Mouse (Mus musculus) mesoderm, embryonic 11.5 days (tissue): ENCODE measurements at regions not wholly inside any gene's neighbourhood (a gene's known extent, or its start where the extent isn't known, plus 50 kb on each side); places are given as distances from the start of the nearest gene placed in this dataset.

Experiments
- DNase-seq: peaks from one replicate; pipeline ENCODE4 v3.0.0-alpha.2; 2012; ENCODE audit warnings: low read depth, low spot score

DNA sequence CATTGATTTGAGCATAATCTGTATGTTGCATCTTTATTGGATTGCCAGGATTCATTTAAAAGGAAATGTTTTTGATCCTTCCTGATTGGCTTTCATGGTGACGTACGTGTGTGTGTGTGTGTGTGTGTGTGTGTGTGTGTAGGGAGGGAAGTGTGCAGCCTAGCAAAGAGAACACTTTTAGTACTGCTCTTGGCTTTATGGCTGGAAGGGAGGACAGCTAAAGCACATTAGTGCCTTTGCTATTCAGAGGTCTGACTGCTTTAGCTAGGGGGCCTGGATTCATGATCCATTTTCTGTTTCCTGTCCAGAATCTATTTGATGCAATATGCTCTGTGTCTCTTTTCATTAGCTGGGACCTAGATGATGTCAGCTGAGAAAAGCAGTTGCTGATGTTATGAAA, 155.6 kb upstream of the Itga1 start:
- DNase-seq = no peak

DNA sequence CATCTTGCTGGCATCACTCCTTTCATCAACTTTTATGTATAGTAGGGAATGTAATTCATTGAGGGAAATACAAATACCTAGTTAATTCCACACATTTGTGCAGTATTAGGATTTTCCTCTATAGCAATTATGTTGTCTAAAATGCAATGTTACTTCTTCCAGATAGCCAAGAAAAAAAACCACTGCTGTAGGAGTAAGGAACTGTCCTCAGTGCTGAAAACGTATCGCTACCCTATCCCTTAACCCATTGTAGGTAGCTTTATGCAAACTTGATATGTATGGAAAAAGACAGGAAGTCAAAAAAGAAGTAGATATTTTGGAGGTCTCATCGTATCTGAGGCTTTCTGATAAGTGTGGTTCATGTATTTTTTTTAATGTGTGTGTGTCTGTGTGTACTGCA, 150.8 kb upstream of the Itga1 start:
- peak; percentile 22 for DNase-seq

DNA sequence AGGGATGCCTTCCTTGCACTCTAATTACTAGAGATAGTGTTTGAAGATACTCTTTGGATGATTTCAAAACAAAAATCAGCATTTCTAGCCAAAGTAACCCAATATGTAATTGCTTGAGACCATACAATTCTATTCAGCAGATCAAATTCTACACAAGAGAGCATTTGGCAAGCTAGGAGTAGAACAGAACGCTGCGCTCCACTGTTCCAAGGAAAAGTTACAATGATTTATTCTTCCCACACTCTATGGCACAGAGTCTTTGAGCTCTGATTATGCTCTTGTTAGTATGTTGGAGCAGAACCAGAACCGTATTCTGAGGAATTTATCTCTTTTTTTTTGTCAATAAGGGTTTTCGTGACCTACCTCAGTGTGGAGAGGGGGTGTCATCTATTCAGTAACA, 130.2 kb upstream of the Itga1 start:
- DNase-seq = no peak

DNA sequence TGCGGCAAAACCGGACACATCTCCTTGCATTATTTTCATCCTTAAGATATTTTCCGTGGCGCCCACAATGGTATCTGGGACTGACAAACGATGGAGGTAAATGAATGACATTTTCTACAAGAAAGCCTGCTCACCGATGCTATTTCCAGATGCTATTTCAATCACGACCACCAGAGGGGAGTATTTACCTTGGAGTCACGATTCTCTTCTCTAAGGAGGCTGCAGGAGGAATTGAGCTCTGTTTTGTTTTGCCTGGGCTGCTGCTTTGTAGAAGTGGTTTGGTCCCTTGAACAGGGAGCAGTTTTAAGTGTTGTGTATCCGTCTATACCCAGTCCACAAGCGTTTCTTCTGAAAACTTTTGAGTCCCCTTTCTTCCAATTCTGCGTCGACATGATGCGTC, 128.7 kb upstream of the Itga1 start:
- DNase-seq = peak; percentile 81

DNA sequence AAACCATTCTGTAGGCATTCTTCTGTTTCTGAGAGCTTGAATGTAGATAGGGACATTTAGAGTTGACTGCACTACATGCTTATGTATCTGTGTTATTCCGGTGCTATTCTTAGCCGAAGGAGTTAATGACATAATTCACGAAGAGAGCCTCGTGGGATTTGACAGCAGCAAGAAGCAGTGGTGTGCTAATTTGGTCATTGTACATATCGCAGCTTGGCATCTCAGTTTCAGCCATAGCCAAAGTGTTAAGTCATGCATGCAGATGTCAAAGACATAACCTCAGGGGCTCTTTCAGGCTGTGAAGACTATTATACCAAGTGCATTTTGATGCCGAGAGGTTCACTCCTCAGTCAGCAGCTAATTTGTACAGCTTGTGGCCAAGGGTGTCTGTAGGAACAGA, 125.1 kb upstream of the Itga1 start:
- no peak for DNase-seq

DNA sequence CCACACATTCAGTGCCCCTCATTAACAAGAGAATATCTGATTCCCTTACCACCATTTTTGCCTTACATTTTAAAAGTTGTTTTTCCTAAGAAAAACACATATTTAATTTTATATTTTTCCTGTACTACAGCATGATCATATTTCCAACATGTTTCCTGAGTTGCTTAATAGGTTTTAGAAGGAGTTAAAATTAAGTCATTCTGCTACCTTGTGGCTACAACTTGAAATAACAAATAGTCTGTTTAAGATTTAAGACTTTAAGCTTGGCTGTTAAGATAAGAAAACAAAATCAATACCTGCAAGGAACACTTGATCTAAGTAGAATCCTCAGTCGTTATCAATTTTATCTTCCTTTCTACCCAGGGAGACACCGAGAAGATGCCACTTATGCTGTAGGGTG, 117.9 kb upstream of the Itga1 start:
- DNase-seq = no peak

DNA sequence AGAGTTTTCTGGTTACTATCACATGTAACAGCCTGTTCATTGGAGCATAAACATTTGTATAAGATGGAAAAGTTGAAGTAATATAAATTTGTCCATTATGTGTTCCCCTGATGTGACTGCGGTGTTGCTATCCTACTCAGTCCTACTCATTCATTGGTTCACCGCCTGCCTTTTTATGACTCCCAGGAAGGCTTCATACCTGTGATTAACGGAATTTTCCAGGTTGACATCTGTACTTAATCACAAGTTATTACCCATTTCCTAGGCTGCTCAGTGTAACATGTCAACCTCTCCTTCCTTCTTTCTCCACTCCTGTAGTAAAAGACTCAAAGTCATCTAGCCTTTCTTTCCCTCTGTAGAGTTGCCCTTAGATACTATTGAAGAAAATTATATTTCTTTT, 109.5 kb upstream of the Itga1 start:
- DNase-seq = no peak

DNA sequence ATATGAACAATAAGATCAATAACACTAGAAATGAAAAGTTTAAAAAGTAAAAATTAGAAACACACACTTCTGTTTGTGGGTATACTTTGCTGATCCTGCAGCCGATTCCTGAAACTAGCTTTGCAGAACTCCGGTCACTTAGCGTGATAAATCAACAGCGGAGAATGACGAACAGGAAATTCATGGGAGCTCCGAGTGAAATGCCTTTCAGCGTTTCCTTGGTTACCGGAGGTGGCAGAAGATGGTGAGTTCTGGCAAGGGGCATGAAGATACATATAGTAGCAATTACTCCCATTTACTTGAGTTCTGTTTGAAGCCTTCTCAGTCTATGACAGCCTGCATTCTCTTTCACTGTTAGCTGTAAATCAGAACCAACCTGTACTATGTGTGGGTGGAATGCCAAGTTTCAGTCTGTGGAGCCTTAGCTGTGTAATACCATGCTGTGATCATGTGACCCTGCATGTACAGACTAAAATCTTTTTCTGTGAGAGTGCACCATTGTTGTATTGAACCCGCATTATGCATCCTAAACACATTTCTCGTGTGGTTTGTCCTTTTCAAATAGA, 109.0 kb upstream of the Itga1 start:
- DNase-seq = peak; percentile 43

DNA sequence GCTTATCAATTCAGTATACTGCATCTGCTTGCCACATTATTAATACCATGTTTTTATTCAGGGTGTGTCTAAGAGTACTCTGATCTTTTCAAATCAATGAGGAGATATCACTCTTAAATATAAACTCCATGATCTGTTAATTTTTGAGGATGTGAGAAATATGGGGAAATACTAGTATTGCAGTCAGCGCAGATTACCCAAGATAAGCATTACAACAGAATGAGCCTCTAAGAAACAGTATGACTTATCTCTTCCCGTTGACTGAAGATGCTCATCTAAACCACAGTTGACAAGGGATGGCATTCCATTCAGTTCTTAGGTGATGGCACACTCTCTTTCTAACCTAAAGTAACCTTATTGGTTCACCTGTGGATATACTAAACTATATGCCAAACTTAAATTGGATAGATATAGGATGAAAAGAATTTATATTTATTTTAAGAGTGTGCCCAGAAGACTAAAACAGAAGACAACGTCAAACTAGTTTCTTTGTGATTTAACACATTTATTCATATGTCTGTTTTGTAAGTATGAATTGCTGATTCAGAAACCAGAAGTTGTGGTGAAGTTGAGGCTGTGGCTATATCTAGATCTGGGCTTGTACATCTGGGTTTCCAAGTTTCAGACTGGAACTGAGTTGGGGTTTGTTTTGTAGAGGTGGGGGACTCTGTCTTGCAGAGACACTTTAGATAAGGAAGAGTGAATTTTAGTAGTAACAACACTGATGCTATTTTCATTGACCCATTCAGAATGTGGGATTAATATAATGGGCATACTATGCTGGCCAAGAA, 107.8 kb upstream of the Itga1 start:
- DNase-seq = no peak

DNA sequence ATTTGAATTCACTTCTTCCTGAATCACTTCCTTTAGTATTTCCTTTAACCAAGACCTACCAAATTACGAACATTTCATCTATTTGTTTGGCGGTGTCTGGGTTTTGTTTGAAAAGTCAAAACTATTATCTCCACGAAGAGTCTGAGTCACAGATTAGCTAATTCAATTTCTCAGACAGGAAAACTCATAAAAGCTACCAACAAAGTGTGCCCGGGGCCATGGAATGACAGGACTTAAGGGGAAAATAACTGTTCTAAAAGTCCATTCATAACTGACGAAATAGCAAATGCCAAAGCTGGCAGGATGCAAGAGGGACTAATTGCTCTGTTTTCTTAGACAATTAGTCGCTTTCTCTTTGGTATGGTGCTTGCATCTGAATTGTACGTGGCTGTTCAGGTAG, 105.0 kb upstream of the Itga1 start:
- DNase-seq = no peak

DNA sequence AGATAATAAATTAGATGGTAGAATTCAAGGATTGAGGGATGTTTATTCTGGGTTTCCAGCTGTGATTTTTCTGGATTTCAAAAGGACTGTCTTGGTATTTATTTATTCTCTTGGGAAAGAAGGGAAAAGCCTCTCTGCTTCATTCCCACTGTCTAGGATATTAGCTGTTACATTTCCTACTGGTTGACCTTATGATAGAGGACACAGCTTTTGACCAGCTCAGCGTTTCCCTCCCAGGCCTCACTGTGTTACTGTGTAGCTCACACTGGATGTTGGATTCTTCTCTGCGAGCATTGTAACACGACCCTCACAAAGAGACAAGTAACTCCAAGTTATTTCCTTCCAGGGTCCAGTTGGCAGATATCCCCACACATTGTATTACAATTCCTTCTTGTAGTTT, 97.4 kb upstream of the Itga1 start:
- no peak for DNase-seq

DNA sequence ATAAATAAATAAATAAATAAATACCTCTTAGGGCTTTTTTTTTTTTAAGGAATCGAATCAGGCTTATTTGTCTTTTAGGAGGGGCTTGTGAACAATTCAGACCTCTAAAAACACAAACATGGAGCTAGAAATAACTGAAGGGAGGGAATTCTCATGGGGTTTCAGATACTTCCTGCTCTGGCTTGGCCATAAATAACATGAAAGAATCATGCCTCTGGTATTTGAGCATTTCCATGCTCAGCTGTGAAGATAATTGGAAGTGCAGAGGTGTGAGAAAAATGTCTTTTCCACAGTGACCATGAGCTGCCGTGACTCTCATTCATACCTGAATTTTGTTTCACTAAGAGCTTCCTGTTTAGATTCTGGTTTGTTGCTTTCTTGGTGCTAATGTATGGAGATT, 86.3 kb upstream of the Itga1 start:
- DNase-seq = peak; percentile 30

DNA sequence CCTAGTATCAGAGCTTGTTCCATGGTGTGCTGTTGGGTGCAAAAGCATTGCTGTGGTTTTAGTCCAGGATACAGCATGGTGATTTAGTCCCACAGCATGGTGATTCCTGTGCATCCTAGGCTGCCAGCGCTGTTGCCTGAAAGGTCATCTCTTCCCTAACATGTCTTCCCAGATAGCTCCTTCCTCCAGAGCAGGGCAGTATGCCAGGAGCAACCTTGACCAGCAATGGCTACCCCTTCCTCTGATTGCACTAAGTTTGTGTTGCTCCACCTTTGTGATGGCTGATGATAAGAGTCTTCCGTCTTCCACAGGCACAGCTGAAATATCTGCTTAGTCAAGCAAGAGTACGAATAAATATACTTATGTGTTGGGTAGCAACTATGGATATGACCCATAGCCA, 85.6 kb upstream of the Itga1 start:
- DNase-seq = no peak

DNA sequence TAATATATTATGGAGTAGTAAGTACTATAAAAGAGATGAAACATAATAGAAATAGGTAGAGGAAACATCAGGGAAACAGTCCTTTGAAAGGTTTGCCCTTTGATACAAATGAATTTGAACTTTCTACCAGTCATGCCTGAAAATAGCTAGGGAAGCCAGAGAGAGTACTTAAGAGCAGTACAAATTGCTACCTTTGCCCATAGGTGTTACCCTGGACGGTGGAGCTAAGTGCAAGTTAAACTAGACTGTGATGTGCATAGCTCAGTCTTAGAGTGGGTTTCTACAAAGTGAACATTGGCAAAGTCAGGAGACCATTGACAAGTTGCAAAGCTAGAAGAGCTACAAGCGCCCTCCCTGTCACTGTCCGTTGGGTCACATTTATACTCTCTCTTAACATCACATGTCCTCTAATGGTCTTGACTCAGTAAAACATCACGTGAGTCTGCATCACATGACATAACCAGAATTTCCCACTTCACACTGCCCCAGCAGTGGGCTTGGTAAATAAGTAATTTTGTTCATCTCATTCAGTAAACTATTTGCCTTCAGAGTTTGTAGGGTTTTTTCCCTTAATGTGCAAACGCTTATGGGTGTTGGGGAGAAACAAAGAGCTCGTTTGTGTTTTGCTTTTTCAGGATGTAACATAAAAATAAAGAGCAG, 80.6 kb upstream of the Itga1 start:
- no peak for DNase-seq

DNA sequence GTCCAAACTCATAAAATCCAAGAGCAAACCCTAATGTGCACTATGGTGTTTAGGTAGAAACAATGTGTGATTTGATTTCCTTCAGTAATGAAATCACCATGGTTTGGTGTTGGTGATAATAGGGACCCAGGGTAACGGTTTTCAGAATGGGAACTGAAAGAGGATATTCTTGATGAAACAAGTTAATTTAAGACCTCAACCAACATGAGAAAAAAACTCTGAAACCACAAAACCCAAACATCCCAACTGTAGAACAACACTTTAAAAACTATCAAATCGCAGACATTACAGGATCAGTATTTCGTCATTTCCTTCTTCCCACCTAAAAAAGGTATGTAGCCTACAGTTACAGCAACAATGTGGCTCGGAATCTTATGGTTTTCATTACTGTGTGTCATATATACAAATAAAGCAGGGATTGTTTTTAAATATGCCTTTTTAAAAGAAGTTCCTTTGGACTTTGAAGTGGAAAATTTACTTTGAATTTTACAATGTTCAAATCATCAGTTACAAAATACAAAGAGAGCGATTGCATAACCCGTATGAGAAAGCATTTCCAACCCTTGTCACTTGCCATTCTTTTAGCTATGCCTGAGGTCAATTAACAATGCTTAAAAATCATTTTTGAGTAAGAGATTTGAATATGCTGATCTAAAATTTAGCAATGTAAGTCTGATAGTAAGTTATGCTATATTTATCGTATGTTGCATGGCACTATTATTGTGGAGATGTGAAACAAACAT, 76.6 kb upstream of the Itga1 start:
- no peak for DNase-seq

DNA sequence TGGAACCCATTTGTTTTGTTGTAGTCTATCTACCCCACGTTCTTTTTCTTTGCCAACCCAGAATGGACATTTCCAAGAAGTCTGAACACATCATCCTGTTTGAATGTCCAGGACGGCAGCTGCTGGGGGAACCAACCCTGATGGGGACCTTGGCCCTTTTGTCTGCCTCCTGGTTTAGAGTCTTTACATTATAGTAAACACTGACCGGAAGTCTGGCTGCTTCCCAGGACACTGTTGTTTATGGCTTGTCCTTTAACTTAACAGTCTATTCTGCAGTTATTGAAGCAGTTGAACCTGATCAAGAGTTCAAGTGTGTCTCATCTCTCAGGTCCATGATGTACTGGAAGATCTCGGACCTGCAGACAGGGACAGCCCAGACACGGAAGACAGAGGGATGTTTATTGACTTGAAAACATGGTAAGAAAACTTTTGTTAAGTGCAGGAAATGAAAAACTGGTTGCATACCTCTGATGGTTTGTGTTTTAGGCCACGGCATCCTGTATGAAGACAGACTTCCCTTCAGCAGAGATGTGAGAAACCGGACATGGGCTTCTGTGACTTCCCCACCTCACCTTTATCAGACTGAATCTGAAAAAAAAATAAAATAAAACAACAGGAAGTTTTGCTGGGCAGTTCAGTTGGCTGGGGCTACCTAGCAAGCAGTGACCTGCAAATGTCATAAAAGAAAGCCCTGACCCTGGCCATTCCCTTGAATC, 69.7 kb upstream of the Itga1 start:
- no peak for DNase-seq

DNA sequence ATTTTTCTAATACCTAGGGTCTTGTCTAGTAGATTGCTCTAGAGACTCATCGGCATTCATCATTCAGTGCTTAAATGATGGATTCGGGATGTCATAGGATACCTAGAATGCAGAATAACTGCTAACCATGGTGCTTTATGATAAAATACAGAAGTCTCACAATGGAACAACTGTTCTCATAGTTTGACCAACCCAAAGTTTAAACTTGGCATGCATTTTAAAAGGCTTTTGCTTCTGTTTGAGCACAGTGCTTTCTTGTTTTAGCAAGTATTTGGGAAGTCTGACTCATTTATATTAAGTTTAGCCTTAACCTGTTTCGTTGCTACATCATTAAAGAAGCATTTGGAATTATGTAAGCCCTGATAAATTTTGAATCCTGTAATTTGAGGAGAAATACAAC, 64.2 kb upstream of the Itga1 start:
- DNase-seq = no peak

DNA sequence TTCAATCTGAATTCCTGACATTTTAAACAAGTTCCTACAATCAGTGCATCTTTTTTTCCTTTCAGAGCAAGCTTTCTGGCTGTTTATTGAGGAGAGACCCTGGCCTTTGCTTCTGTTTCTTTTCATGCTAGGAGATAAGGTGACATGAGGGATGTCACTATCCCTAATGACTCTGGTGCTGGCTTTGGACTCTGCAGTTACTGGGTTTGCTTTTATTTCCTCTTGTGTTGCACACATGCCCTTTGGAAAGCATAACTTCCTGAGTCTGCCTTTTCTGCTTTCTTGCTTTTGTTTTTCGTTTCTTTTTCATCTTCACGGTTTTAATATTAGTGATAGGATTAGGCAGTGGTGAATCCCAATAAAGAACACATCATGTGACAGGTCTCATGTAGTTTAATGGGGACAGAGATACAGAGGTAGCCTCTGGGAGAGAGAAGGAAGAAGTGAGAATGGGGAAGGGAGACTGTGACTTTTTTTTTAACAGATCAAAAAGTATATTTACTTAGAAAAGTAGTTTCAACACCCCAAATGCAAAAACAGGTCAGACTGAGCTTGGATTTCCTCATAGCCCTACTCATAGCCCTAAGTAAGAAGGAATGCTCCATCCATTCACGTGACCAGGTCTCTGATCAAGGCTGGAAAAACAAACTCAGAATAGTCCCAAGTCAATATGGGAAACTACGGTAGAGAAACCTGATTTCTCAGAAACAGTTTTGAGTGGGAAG, 61.1 kb upstream of the Itga1 start:
- no peak for DNase-seq

DNA sequence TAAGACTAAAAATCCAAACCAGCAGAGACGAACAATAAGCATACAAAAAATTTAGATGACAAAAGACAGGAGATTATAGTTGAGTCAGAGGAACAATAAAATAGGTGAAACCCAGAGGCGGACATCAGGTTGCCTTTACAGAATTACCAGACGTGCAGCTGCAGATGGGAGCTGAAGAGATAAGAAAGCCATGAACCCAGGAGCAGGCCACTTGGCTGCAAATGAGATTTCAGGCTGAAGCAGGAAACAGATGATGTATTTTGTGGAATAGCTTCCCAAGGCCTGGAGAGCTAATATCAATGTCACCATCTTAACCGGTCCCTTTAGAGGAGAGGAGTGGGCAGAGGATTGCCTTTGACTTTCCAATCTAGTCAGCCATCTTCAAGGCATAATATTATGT, 57.6 kb upstream of the Itga1 start:
- DNase-seq = no peak
